Mouse (Mus musculus): ENCODE measurements at regions not wholly inside any gene's neighbourhood (a gene's known extent, or its start where the extent isn't known, plus 50 kb on each side); places are given as distances from the start of the nearest gene placed in this dataset.

DNA sequence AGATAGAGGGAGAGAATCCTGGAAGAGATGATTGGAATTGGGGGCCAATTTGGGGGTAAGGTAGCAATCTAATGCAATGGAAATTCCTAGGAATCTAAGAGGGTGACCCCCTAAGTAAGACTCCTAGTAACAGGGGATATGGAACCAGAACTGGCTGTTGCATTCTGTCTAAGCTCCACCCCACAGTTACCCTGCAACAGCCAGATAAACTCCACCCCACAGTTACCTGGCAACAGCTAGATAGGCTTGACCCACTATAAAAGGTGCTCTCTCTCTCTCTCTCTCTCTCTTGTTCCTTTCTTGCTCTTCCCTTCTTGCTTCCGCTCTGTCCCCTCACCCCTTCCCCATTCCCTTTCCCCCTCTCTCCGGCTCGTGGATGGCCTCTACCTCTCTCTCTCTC, 262.5 kb upstream of the Cnr1 start:
- TF ChIP-seq POLR2A (IDR thresholded peaks at IDR 0.05; ENCODE audit: borderline replicate concordance, extremely low read depth, low read depth, low read length) = no peak
- no peak for TF ChIP-seq CTCF (IDR thresholded peaks at IDR 0.05; ENCODE audit: insufficient read depth, low read length)
